Mouse (Mus musculus) erythroblast, adult 5-6 weeks (primary cell): ENCODE data around the gene Rassf8. TPM values are rescaled to one million over a fixed set of nuclear protein-coding genes. Genes with fewer than 3 reads are reported as not detected.

Experiments
- ATAC-seq: replicated peaks from 2 replicates; pipeline ENCODE4 v1.8.0; 2016; ENCODE audit warnings: moderate number of reproducible peaks, mild to moderate bottlenecking, moderate TSS enrichment, inconsistent platforms; ENCODE audit not compliant: poor library complexity, low FRiP score, severe bottlenecking
- total RNA-seq, 2 experiments: library from RNA; stranded (forward) in 1 of 2; stranded (reverse) in 1 of 2; fragments of 150-400 nt in 1 of 2; fragments of 200-764, 138-1000 nt in 1 of 2; gene quantifications; 2 replicates each; pipeline versions ENCODE4 v1.2.3 to v1.2.4; 2015 to 2017; ENCODE audit warnings: low replicate concordance in 2 of 2

Gene Rassf8
- total RNA-seq (2015; ENCODE audit: low replicate concordance), result 0.19 and 3.8 TPM in 2 replicates
- total RNA-seq (2017; ENCODE audit: low replicate concordance), result 3.0 and 3.5 TPM in 2 replicates

DNA sequence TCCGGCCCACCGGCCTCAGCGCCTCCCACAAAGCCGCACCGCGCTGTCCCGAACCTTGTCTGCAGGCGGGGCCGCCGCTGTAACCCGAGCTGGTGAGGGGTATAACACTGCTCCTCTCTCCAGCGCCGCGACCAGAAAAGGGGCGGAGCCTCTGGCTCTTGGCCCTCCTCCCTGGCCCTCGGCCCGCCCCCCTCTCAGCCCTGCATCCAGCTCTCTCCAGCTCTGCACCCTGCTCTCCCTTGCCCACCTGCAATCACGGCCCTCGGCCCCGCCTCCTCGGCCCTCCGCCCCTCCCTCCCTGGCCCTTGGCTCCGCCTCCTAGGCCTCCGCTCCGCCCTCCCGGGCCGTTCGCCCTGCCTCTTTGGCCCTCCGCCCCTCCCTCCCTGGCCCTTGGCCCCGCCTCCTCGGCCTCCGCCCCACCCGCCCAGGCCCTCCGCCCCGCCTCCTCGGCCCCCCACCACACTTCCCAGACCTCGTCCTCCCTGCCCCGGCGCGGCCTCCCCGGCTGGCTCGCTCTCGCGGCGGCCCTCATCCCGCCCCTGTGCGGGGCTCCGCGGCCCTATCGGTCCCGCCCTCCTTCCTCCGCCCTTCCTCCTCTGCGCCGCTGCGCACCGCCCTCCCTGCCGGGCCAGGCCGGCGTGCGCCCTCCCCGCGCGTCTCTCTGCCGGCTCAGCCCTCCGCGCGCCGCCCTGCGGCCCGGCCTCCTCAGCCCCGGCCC is at the start of gene Rassf8:
TSS of gene Rassf8 (plus strand) at position 617 of the 718 bp plus-strand sequence.
- no peak; the same call in 1 of the 2 replicates for ATAC-seq

DNA sequence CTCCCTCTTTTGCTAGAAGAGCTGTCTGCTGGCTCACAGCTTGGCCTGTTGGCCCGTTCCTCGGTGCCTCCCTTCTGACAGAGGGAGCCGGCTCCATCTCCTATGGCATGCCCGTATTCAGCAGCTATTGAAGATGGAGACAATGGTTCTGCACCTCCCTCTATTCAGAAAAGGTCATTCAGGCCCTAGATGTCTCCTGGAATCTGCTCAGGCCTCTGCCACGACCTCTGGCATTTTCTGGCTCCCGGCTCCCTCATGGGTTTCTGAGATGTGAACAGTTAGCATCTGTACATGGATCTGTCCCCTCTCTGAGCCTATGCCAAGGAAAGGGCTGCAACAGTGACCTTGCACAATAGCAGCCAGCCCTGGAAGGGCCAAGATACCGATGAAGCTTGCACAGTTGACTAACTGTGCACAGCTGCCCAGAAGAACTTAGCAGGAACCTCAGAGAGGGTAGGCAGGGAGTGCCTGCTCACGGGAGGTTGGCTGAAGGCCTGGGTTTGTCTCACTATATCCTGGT is 45.5 kb upstream of the Rassf8 start:
- ATAC-seq, result no peak

DNA sequence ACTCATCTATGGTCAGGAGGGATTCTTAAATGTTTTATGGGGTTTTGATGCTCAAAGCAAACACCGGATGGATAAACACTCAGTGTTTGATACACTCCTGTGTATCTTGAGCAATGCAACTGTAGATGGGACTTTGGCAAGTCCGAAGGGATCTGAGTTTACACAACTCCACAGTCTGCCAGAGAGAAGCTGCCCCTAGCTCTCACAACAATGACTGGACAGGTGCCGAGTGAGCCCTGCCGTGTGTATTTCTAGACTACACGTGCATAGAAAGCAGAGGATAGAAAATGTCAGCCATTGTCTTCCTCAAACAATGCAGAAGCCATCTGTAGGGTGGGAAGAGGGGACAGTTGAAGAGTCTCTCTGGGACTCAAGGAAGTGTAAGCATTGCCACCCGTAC is 42.9 kb upstream of the Rassf8 start:
- ATAC-seq, result no peak

DNA sequence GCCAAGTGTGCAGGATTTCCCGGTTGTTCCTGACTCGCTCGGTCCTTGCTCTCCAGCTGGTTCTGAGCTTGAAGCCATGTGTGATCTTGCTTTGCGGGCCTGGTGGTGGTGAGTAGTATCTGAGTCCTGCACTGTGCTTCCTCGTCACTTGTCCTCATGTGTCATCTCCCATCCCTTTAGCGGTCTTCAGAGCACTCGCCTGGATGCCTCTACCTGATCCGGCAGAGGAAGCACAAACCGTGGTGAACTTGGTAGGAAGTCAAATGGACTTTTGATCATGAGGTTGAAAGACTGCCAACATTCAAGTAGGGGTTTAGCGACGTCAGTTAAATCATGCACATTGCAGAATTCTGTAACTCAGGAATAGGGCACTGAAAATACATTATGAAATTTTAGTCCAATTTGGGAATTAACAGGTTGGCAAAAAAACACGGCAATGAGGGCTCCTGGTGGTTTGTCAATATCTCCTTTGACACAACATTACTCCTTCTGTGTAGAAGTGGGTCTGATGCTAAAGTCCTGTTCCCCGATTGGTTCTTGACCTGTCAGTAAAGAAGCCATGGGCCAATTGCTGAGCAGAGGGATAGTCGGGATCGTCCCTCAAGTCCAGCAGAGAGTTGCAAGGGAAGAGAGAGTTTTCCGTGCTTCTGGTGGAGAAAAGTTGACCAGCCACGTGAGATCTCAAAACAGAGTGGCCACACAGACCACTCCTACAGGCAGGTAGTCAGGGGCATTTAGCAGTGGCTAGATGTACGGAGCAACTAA is 36.4 kb upstream of the Rassf8 start:
- ATAC-seq, result no peak

DNA sequence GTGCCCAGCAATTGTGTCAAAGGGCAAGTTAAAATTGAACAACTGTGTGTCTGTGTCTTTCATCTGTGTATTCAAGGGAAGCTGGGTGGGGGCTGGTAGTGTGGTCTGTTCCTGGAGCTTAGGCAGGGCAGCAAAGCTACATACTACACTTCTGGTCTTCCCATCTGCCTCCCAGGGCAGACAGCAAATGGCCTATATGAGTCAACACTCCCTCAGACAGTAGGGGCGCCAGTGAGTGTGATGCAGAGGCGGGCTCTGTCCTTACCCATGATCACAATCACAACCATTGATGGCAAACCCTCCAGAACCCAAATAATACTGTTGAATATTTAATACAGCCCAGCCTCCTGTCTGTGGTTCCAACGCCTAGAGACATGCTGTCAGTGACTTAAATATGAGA is 35.8 kb upstream of the Rassf8 start:
- no peak for ATAC-seq

DNA sequence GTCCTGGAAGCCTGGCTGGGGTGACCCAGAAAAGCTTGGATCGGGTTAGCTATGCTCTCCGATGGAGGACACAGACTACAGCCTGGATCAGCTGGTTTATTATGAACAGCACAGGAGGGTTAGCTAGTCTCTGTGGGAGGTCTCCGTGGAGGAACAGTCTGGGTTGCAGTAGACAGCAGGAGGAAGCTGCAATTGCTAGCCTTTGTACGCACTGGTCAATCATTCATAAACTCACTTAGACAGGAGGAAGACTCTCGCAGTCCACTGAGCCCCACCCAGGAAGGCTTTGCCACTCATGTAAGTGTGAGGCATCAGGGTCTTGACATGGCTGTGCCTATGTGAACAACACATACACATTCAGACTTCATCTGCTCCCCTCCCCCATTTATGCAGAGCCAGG is 35.2 kb upstream of the Rassf8 start:
- no peak for ATAC-seq

DNA sequence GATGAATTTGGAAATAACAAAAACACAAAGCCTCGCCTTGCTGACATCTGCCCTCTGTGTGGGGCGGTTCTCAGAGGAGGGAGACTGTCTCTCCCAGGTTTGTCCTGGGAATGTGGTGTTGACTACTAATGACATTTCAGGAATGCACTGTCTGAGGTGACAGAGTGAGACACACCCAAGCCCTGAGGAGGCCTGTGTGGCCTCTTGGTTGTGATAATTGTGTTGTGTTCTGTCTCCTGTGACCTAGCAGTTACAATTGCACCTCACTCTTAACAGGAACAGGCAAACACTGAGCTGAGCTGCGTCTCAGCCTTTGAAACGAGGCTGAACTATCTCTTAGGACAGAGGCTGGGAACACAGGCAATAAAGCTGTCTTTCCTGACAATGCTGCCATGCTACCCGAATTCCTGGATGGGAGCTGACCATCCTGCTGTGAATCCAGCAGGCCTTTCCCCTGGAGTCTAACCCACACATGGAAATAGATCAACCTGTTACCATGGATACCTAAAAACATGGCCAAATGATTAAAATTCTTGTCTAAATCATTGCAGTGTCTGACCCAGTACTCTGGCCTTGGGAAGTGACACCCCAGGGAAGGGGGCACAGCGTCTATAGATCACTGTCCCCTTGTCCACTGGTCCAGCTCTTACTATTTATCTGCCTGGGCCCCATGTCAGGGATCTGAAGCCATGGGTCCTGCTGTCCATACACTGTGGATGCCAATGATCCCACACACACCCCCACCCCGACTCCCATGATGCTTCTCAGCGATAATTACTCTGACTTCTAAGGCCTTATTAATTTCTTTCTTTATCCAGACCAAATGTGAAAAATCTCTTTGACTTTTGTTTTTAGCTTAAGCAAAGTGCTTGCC is 33.1 kb upstream of the Rassf8 start:
- no peak for ATAC-seq

DNA sequence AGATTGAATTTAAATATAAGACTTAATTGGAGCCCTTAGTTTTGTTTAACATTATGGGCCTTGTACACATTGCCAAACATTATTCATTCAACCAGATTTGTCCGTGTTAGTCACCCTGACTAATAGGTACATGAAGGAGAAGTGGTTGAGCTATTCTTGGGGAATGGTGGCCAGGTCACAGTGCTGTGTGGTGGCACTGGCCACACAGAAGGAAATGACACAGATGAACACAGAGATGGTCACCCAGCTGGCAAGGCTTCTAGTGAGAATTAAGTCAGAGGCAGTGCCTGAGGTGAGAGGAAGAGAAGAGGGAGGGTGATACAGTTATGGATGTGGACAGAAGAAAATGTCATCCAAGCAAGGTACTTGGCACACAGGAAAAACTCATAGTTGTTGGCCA is 32.4 kb upstream of the Rassf8 start:
- ATAC-seq, result no peak

DNA sequence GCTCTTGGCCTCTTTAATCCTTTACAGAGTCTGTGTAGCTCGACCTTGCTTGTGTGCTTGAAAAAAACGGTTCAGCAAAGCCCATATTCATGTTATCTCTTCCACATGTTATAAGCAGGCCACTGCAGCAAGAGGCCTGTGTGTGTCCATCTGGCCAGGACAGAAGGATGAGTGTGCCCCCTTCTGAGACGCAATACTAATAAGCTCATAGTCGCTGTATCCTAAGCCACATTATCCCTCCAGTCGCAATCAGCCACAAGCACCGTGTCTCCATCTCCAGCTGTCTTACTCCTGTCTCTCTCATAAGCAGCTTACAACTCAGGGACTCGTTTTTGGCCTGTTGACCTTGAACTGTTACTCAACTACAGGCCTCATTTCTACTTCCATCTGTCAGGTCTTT is 24.0 kb upstream of the Rassf8 start:
- no peak for ATAC-seq

DNA sequence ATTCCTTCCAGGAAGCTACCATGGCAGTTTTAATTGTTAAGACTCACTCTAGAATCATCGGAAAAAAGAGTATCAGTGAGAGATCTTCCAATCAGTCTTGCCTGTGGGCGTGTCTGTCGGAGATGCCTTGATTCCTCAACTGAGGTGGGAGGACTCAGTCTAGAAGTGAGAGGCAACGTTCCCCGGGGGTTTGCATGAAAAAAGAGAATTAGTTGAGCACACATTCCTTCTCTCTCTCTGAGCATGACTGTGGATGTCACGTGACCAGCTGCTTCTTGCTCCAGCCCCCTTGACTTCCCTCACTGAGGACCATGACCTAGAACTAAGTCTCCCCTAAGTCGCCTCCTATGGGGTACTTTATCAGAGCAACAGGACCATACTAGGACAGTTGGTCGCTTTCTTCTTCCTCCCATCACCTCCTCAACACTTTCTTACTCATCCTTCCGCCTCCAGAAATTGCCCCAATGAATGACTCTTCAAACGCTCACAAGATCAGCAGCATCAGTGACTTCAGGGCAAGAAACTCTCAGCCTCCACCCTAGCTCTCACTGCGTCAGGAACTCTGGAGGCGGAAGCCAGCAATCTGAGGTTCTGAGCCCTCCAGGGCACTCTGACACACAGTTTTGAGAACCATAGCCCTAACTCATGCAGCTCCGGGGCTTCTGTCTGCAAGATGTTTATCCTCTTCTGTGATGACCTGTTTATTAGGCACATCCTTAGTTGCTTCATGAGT is 23.3 kb upstream of the Rassf8 start:
- no peak for ATAC-seq

DNA sequence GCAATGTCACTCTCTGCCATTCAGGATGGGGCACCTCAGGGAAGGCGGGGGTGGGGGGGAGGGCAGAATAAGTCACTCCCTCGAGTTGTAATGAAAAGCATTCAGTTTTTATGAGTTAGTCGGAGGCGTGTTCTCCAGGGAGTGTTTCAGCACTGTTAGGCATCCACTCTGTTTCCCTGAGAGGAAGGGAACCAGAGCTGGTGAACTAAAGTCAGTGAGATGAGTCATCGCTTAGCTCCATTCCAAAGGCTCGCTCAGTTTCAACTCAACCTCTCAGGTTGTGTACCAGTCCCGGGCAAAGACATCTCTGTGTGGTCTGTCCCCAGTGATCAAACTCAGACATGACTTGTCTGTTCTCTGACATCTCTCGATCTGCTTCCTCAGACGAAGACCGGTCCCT is 20.7 kb upstream of the Rassf8 start:
- ATAC-seq, result no peak

DNA sequence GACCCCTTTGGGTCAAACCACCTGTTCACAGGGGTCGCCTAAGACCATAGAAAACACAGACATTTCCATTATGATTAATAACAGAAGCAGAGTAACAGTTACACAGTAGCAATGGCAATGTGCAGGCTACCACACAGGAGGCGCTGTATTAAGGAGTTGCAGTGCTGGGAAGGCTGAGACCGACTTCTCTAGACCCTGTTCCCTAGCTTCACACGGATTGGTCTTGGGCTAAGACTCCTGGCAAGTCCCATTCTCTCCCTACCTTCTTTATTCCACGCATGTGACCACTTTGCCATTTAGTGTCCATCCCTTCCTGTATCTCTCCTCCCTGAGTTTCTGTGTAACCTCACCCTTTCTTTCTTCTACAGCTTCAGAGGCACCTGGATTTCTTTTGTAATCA is 19.6 kb upstream of the Rassf8 start:
- ATAC-seq, result no peak

DNA sequence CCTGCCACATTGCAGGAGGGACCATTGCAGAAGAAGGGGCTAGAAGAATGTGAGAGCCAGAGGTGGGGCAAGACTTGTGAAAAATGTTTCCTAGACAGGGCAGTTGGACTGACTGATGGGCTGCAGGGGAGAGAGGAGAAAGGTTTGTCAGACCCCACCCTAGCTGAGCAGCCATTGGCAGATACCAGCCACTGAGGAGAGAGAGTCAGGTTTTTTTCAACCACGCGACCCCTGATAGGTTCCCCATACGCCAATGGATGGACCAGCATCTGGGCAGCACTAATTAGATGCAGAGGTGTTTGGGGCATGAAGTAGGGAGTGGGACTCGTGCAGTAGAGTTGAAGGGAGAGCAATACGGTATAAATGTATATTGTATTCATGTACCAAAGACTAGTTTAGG is 13.7 kb upstream of the Rassf8 start:
- no peak for ATAC-seq

DNA sequence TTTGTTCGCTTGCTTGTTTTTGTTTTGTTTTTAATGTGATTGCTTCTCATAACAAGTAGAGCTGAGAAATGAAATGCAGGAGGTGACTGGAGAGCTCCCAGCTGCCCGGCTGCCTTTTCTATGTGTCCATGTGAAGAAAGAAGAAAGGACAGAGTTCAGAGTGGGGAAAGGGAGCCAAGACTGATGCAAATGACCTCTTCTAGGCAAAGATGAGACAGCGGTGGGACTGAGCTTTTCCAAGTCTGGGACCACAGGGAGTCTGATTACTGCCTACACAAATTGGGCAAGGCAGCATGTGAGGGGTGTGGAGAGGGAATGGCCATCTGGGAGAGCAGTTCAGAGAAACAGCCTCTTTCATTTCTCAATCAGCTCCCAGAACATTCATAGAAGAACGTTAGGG is 13.3 kb upstream of the Rassf8 start:
- ATAC-seq, result no peak

DNA sequence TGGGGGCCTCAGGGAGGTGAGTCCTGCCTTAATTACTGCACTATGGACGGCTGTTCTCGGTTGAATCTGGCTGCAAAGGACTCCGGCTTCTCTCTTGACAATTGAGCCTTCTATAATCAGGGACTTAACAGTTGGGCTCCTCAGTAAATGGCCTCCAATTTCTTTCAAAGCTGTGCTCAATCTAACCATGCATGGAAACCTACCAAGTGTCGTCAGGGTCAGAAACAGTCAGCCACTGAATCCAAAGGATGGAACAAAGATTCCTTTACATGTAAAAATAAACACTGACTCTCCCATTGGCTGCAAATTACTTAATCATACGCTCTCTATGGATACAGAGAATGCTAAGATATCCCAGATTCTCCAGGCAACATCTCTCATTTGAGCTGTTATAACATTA is 12.6 kb upstream of the Rassf8 start:
- ATAC-seq, result no peak

DNA sequence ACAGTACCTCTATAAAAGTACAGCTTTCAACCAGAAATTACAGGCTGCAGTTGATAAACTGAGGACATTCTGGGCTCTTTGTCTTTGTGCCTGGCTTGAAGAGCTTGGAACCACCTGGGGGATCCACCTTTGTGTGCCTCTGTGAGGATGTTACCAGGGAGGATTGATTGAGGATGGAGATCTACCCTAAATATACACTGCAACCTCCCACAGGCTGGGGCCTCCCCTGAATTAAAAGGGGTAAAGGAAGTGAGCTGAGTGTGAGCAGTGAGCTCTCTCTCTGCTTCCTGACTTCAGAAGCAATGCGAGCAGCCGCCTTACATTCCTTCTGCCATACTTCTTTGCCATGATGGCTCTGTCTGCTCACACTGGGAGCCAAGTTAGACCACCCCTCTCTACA is 10.4 kb upstream of the Rassf8 start:
- no peak for ATAC-seq

DNA sequence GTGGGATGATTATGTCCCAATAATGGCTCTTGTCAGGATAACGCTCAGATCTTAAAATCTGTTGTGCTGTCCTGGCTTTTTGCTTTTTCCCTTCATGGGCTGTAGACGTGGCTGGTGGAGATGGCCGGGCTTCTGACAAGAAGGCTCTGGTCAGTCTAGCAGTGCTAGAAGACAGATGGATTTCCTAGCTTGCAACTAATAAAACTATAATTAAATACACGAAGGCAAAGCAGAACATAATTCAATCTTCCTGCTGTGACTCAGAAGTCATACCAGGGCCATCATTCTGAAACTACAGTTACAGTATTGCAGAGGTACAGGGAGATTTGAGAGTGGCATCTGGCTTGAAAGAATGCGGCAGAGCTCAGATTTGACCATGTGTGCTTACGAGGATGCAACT is 7.3 kb upstream of the Rassf8 start:
- no peak for ATAC-seq

DNA sequence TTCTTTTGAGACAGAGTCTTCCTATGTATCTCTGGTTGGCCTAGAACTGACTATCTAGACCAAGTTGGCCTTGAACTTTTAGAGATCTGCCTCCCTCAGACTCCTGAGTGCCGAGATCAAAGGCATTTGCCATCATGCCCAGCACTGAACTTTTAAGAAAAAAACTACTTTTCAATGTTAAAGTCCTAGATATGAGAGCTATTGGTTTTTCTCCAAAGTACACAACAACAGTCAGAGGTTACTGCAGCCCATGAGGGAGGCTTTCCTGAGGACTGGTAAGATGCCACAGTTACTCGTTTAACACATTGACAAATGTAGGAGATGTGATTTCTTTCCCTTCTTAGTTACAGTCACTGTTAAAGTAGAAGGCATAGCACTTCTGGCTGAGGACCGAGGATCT is 6.5 kb upstream of the Rassf8 start:
- ATAC-seq, result no peak

DNA sequence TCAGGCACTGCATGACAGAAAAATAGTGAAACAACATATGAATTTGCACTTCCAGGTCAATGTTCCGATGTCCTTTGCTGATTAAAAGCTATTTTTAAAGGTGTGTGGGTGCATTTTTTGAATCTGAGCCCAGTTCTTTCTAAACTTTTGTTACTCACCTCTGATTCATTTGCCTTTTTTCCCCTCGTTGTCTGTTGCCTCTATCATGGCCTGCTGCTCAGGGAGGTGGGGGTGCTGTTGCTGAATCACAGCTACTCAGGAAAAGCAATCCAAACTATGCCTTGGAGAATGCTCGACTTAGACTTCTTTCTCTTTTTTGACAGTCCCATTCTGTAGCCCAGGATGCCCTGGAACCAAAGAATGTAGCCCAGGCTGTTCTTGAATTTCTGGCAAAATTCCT is 1.3 kb upstream of the Rassf8 start:
- no peak for ATAC-seq
